Mouse (Mus musculus) liver, embryonic 14.5 days (tissue): ENCODE measurements around the gene Zfyve27. TPM values are rescaled to one million over a fixed set of nuclear protein-coding genes. Genes with fewer than 3 reads are reported as not detected.
A peak's percentile ranks its signal among the peaks of the same experiment; 100 is the strongest.

ENCODE experiments used
- ATAC-seq: fragments of 200-750 bp; cut with Nextera tagmentation; 2 replicates; pipeline ENCODE4 v1.8.0; 2017; ENCODE audit warnings: moderate number of reproducible peaks, mild to moderate bottlenecking, moderate library complexity; ENCODE audit not compliant: insufficient read depth
- DNase-seq, 3 experiments: peaks; one replicate each; pipeline ENCODE4 v3.0.0-alpha.2; 2012 to 2013; ENCODE audit warnings: low read depth in 3 of 3, low spot score in 3 of 3
- H3K27ac ChIP-seq: fragments of 300-500 bp; sonication (generic); 2 replicates; pipeline ENCODE4 v1.5.1; 2014; ENCODE audit warnings: moderate library complexity, mild to moderate bottlenecking, control low read depth, inconsistent platforms
- H3K27me3 ChIP-seq: fragments of 300-500 bp; sonication (generic); 2 replicates; pipeline ENCODE4 v1.6.1; 2014; ENCODE audit warnings: mild to moderate bottlenecking, low read length, moderate library complexity; ENCODE audit not compliant: control insufficient read depth, insufficient read depth
- H3K36me3 ChIP-seq: fragments of 300-500 bp; sonication (generic); replicated peaks from 2 replicates; pipeline ENCODE4 v1.6.1; 2014; ENCODE audit warnings: low read depth; ENCODE audit not compliant: control insufficient read depth, insufficient read depth
- H3K4me1 ChIP-seq, 2 experiments: fragments of 200-500 bp in 1 of 2; fragments of 300-500 bp in 1 of 2; sonication (generic) in 1 of 2; replicated peaks; 2 replicates each; pipeline ENCODE4 v1.6.1; 2012 to 2014; ENCODE audit warnings: antibody characterized with exemption in 1 of 2, inconsistent platforms in 1 of 2, low read length in 1 of 2; ENCODE audit not compliant: control insufficient read depth in 2 of 2, insufficient read depth in 2 of 2
- H3K4me2 ChIP-seq: fragments of 300-500 bp; sonication (generic); 2 replicates; pipeline ENCODE4 v1.6.1; 2014; ENCODE audit warnings: low read depth, mild to moderate bottlenecking, control low read depth, moderate library complexity
- H3K4me3 ChIP-seq, 2 experiments: fragments of 200-500 bp in 1 of 2; fragments of 300-500 bp in 1 of 2; sonication (generic) in 1 of 2; 2 replicates each; pipeline ENCODE4 v1.5.1; 2012 to 2014; ENCODE audit warnings: low read depth in 2 of 2, low read length in 2 of 2, mild to moderate bottlenecking in 2 of 2, control low read depth in 1 of 2, inconsistent platforms in 1 of 2, moderate library complexity in 1 of 2; ENCODE audit not compliant: insufficient read depth in 1 of 2
- H3K9ac ChIP-seq: fragments of 300-500 bp; sonication (generic); replicated peaks from 2 replicates; pipeline ENCODE4 v1.6.1; 2014; ENCODE audit warnings: mild to moderate bottlenecking, control low read depth, moderate library complexity
- H3K9me3 ChIP-seq: fragments of 300-500 bp; sonication (generic); 2 replicates; pipeline ENCODE4 v1.6.1; 2016; ENCODE audit warnings: low read length, mixed read lengths; ENCODE audit not compliant: control insufficient read depth
- CTCF ChIP-seq: IDR thresholded peaks from 2 replicates; pipeline ENCODE4 v1.5.1; 2016; ENCODE audit warnings: antibody characterized with exemption, low read depth, control low read depth
- EP300 ChIP-seq: IDR thresholded peaks from 2 replicates; pipeline ENCODE4 v1.6.1; 2016; ENCODE audit warnings: antibody characterized with exemption, low read depth
- WGBS: fragments of 180-500 bp; shearing (Covaris S2); extraction: QIAGEN DNeasy Blood & Tissue Kit; methylation state at CpG from one replicate; pipeline ENCODE4 v1.1.7; 2014; ENCODE audit not compliant: insufficient replicate concordance; 5-methylcytosine and 5-hydroxymethylcytosine counted together
- polyA plus RNA-seq, 2 experiments: library from polyadenylated mRNA; depleted of rRNA in 1 of 2; stranded (reverse) in 1 of 2; unstranded in 1 of 2; fragments of >200 nt; fragmentation: Nextera tagmentation in 1 of 2; extraction: Ambion mirVana in 1 of 2; gene quantifications; 2 replicates each; pipeline versions ENCODE4 v1.2.1 to v1.2.3; 2012 to 2014

The Zfyve27 gene
- polyA plus RNA-seq, 2 experiments = 3.9 to 8.5 TPM

DNA sequence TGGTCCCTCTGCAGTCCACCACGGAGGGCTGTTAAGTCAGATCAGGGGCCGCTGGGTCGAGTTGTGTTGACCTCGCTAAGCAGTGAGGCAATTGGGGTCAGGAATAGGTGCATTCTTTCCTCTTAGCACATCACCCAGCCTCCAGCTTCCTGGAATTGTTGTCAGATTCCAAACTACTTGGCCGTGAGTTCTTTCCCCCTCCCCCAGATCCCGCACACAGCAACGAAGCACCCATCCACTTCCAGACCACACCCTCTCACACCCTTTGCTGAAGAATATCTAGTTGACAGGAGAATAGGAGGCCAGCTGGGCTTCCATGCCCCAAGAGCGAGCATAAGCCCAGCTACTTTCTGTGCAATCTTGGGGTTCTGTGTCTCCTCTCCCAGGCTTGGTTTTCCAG lies 48.2 kb downstream of the Zfyve27 start:
- WGBS = 14% methylated on average over 8 of the region's 8 CpGs
- peaks cover 0 to 2% of the 10 kb centered on the region in 2 experiments; a peak in 1 of 4 replicates for H3K4me1 ChIP-seq
- H3K4me3 ChIP-seq = no peak overlapping the region
- ATAC-seq = no peak
- H3K27ac ChIP-seq = no peak overlapping the region
- H3K4me2 ChIP-seq = no peak overlapping the region
- H3K27me3 ChIP-seq = no peaks in the 10 kb centered on the region
- no peak for DNase-seq
- H3K9me3 ChIP-seq = no peaks in the 10 kb centered on the region
- no peak overlapping the region for H3K9ac ChIP-seq
- no peaks in the 10 kb centered on the region for H3K36me3 ChIP-seq
- TF ChIP-seq EP300 = no peak
- no peak for TF ChIP-seq CTCF

DNA sequence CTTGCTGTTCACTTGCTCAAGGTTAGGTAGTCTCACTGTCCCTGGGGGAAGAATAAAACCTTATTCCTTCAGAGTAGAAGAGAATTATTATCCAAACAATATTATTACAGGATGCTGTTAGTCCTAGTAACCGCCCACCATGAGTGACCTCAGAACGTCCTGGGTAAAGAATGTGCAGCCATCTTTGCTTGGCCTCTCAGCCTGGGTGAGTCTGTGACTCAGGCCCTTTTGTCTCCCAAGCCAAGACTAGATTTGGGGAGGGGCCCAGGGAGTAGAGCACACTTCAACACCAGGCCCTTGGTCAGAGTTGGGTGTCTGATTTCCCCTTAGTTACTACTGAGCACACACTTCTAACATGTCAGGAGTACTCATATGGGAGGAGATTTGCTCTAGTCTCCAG lies 50.9 kb downstream of the Zfyve27 start:
- no peak overlapping the region for H3K4me2 ChIP-seq
- H3K9me3 ChIP-seq = no peaks in the 10 kb centered on the region
- H3K9ac ChIP-seq = no peak overlapping the region
- DNase-seq = no peak
- peaks cover 0 to 2% of the 10 kb centered on the region in 2 experiments; a peak in 1 of 4 replicates for H3K4me1 ChIP-seq
- H3K27ac ChIP-seq = no peak overlapping the region
- no peaks in the 10 kb centered on the region for H3K36me3 ChIP-seq
- no peak overlapping the region for H3K4me3 ChIP-seq
- no peaks in the 10 kb centered on the region for H3K27me3 ChIP-seq
- TF ChIP-seq EP300 (no peak), CTCF (no peak)
- no peak for ATAC-seq
- WGBS = 32% methylated on average over 2 of the region's 2 CpGs

DNA sequence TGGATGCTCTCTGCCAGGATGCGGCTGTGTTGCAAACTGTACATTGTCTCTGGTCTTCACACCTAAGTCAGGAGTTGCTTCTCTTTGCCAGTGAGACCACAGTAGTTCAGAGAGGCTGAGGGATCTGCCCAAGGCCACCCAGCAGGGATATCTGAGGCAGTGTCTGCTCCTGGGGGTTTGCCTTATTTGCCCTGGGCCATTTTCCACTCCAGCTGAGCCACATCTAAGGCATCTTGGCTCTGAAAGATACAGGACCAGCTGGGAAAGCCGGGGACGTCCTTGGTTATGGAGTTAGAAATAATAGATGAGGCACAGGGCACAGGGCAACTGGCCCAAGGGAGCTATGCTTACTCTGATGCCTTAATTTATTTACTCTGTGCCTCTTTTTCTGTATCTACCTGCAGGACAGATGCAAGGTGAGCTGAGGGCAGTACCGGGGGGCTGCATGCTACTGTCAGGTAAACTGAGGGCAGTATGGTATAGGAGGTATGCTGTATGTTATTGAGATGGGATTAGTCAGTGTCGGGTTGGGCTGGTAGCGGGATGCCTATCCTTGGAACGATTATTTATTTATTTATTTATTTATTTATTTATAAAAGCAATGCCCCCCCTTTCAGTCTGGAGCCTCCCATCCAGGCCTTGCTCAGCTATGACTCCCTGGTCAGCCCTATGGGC lies 53.1 kb downstream of the Zfyve27 start:
- no peak overlapping the region for H3K4me2 ChIP-seq
- ATAC-seq (no peak), DNase-seq (no peak)
- WGBS = 59% methylated on average over 7 of the region's 7 CpGs
- no peak overlapping the region for H3K27ac ChIP-seq
- H3K9ac ChIP-seq = no peak overlapping the region
- H3K4me3 ChIP-seq = no peak overlapping the region
- H3K4me1 ChIP-seq = peaks cover 0 to 2% of the 10 kb centered on the region in 2 experiments; a peak in 1 of 4 replicates
- no peaks in the 10 kb centered on the region for H3K27me3 ChIP-seq
- no peaks in the 10 kb centered on the region for H3K36me3 ChIP-seq
- no peak for TF ChIP-seq EP300
- no peak for TF ChIP-seq CTCF
- H3K9me3 ChIP-seq = no peaks in the 10 kb centered on the region

DNA sequence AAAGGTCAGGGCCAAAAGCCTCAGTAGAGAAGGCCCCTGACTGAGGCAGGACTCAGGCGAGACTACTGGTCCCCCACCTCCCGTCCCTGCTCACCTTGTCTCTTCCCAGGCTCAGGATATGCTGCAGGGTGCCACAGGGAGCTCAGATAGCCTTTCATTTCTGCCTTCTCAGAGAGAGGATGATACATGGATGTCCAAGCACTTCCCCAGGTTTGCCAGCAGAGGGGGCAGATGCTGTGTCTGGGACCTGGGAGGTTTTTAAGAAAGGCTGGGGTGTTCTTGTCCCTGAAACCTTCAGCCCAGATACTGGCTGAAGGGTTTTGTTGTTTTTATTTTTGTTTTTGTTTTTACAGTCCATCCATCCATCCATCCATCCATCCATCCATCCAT lies 53.6 kb downstream of the Zfyve27 start:
- Histone ChIP-seq H3K4me1 (no peaks in the 10 kb centered on the region; a peak in 1 of 4 replicates), H3K27ac (no peak overlapping the region), H3K36me3 (no peaks in the 10 kb centered on the region), H3K4me2 (no peak overlapping the region), H3K27me3 (no peaks in the 10 kb centered on the region), H3K9ac (no peak overlapping the region), H3K4me3 (no peak overlapping the region), H3K9me3 (no peaks in the 10 kb centered on the region)
- TF ChIP-seq CTCF (peak; percentile 72), EP300 (no peak)
- 10% methylated on average over 2 of the region's 2 CpGs for WGBS
- no peak for DNase-seq
- ATAC-seq = no peak

DNA sequence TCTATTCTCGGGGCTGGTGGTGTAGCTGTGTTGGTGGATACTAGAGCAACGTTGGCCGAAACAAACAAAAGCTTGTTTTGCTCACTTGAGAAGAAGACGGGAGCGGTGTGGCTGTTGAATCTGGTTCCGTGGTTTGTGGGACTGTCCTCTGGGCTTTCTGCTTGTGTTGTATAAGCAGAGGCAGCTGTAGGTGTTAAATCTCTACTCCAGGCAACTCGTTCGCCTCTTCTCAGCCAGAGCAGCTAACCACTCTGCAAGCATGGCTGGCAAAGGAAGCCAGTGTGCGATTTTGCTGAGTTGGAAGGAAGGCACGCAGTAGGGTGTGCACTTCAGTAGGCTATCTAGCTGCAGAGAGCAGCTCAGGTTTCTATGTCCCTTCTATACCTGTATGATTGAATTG lies 62.7 kb downstream of the Zfyve27 start:
- H3K4me1 ChIP-seq = peaks cover 15 to 16% of the 10 kb centered on the region in 2 experiments
- H3K4me3 ChIP-seq = no peak overlapping the region
- H3K36me3 ChIP-seq = no peaks in the 10 kb centered on the region
- no peaks in the 10 kb centered on the region for H3K27me3 ChIP-seq
- no peak for DNase-seq
- no peaks in the 10 kb centered on the region for H3K9me3 ChIP-seq
- no peak overlapping the region for H3K9ac ChIP-seq
- WGBS = 54% methylated on average over 10 of the region's 10 CpGs
- H3K27ac ChIP-seq = no peak overlapping the region
- H3K4me2 ChIP-seq = no peak overlapping the region
- TF ChIP-seq CTCF (no peak), EP300 (no peak)
- no peak for ATAC-seq
